Mouse (Mus musculus) T-helper 1 cell (primary cell): Measurements from ENCODE around the gene Abcb7.
"Not testable (repeated sequence)": the region's sequence is repeated elsewhere in the genome, so short reads cannot be mapped to it uniquely, and the experiment has no call there.

ENCODE experiments used
- in situ Hi-C: fragments of 300-600 bp; cut with MboI, MseI; formaldehyde crosslinking; loops from one replicate; pipeline ENCODE4 v1.15.1; 2025; ENCODE audit warnings: high pct_unique_total_duplicates

Abcb7 gene

DNA sequence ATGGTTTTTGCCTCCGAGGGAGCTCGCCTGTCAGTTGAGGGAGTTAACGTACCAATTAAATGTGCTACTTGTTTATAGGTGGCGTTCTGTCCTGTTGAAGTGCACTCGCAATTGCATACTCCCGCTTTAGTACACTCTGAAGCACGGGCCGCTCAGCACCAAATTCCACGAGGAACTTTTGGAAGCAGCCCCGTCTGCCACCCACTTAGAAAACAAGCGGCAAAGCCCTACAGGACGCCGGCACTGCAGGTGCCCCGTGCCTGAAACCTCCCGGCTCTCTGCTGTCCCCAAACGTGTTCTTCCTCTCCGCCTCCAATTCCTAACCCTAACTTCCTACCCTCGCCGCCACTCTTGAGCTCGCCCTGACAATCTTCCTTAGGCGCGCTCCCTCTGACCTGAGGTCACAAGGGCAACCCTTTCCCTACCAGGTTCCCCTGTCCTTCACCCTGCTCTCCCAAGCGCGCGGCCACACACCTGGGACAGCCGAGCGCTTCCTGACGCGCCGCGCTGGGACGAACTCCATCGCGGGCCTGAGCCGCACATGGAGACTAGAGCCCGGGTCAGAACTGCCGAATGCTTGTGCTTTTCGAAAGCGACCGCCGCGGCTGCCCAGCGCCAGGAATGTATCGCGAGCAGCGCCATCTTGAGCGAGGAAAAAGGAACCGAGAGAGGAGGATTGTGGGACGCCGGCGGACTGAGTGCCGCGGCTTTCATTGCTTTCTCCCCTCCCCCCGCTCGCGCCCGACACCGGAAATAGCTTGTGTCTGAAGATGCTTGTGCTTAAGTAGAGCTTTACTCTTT is at the start of gene Abcb7:
Gene Abcb7 (minus strand): TSS at position 674 of the 801 bp plus-strand sequence.
- in situ Hi-C loops = no loop called here

DNA sequence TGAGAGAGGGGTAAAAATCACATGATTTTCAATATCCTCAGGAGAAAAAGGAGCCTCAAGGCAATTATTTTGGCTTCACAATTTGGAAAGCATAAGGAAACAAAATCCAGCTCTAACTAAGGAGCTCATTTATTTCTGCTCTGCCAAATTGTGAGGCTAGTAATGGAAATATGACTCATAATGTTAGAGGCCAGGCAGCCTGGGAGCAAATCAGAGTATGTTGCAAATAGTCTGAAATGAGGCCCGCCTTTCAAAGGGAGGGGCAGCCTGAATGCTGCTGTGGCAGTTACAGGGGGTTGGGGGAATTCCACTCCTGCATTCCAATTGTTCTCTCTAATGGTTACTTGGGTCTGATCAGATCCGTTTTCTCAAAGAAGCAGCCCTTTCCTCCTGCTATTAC is 48.1 kb upstream of the Abcb7 start:
- in situ Hi-C loops = no loop called here

DNA sequence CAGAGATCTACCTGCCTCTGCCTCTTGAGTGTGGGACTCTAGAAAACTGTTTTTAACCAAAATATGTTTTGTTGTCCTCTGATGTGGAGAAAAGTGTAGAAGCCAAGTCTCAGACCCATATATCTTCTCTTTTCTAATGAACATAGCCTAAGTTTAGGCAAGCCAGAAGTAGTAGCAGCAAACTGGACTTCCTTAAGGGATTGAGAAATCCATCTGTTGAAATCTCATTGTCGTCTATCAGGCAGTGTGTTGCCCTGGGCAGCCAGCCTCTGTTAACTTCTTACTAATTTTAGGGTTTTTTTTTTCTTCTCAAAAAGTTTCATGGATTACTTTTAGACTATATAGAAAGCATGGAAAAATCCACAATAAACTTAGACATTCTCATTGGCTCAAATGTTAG is 38.8 kb upstream of the Abcb7 start:
- in situ Hi-C loops = no loop called here

DNA sequence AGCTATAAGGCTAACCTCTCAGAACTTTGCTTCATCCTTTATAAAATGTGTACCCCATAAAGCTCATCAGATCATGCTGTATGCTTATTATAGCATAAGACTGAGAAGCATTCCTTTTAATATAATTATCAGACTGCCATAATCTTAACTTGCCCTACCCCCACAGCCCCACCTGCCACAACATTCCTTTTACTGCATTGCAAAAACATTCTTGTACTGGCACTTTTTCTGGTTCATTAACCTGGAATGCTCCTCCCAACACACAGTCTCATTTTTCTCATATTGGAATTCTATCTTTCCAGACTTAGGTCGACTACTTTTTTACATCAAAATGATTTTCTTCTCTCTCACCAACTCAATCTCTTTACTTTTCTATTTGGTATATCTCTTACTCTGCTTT is 19.8 kb upstream of the Abcb7 start:
- in situ Hi-C loops = no loop called here

DNA sequence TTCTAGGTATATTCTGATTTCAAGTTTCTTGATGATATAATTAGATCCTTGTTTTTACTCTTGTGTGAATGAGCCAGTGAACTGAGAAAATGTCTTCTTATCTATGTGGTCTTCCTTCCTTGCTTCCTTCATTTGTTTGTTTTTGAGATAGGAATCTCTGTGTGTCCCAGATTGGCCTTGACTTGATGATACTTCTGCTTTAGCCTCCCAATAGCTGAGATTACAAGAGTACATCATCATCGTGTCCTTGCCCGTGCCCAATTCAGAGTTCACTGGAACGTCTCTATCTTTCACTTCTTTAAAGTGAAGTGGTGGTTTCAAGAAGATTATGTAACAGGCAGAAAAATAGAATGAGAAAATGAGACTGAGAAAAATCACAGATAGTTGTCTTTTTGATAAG is 14.5 kb upstream of the Abcb7 start:
- in situ Hi-C loops = no loop called here

- in situ Hi-C loops = no loop called here
Observed at GRCm38 (mm10) chrX:104413995-104414394, 339 bp upstream of the Abcb7 start.

- in situ Hi-C loops = no loop called here
Observed at GRCm38 (mm10) chrX:104408137-104408536, 5.5 kb downstream of the Abcb7 start.

DNA sequence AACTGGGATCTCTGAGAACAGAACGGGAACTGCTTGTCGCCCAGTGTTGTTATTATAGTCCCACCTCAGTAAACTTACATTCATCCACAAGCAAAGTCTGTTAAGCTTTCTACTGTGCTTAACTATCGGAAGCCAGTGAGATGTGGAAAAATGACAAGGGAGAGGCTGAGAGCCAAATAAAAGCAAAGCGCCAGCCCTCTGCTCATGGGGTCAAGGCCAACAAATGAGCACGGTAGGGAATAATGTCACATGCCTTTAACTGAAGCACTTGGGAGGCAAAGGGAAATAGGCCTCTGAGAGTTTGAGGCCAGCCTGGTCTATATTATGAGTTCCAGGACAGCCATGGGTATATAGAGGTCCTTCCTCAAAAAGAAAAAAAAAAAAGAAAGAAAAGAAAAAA is 11.2 kb downstream of the Abcb7 start:
- in situ Hi-C loops = no loop called here

DNA sequence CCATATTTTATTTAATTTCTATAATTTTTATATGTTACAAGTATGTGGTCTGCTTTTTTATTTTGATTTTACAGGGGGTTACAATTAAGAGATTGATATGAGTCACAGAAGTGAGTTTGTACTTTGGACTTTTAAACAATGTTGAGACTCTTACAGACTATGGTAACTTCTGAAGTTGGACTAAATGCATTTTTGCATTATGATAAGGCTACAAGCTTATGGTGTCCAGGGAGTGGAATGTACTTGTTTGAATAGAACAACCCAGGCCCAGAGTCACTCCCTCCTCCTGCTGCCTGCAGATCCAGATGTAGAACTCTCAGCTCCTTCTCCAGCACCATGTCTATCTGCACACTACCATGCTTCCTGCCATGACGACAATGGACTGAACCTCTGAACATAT is 12.5 kb downstream of the Abcb7 start:
- in situ Hi-C loops = no loop called here

DNA sequence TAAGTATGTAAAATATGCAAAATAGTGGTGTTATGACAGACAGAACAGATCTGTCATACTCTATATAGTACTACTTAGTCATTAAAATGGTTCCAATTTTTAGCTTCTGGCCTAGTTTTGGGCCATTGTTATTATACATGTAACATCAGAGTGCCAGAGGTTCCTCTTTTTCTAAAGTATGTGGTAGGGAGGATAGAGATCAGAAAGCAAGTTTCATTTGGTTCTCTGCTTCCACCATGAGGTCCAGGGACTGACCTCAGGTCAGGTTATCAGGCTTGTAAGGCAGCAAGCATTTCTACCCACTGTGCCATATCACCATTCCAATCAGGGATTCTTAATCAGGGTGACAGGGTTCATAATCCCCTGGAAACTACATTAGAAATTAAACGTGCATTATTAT is 16.1 kb downstream of the Abcb7 start:
- in situ Hi-C loops = no loop called here

DNA sequence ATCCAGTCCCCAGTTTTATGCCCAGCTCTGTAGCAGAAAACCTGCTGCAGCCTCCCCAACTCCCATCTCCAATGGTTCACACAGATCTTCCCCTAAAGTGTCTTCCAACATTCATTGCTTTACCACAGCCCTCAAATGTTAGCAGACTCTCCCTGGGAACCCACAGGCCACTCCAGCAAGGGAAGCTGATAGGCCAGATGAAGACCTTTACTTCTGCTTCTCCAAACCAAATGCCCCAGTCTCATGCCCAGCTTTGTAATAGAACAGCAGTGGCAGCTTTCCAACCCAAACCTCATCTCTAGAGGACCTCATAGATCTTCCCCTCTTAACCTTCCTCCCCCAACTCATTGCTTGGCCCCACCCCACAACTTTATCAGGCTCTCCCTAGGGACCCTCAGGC is 54.0 kb downstream of the Abcb7 start:
- in situ Hi-C loops = no loop called here

- in situ Hi-C loops = no loop called here
Observed at GRCm38 (mm10) chrX:104355842-104356241, 57.8 kb downstream of the Abcb7 start.

- in situ Hi-C loops = not testable (repeated sequence)
Observed at GRCm38 (mm10) chrX:104348146-104348545, 65.5 kb downstream of the Abcb7 start.

- in situ Hi-C loops = no loop called here
Observed at GRCm38 (mm10) chrX:104291721-104292120, 121.9 kb downstream of the Abcb7 start.

DNA sequence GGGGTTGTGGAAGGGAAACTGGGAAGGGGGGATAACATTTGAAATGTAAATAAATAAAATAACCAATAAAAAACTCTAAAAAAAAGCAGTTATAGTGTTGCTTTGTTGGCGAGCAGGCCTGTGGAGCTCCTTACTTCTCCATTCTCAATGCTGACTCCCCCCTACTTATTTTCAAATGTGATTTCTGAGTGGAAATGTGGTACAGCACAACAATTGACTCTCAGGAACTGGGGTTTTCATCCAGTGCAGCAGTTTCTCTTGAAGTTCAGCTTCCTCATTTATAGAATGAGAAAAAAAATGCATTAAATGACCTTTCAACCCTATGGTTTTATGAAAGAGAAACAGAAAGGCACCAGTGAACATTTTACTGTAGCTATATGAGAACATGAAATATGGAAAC is 133.8 kb downstream of the Abcb7 start:
- in situ Hi-C loops = no loop called here

GRCm38 (mm10) chrX:104264371-104264770 is 149.3 kb downstream of the Abcb7 start:
- in situ Hi-C loops = no loop called here

DNA sequence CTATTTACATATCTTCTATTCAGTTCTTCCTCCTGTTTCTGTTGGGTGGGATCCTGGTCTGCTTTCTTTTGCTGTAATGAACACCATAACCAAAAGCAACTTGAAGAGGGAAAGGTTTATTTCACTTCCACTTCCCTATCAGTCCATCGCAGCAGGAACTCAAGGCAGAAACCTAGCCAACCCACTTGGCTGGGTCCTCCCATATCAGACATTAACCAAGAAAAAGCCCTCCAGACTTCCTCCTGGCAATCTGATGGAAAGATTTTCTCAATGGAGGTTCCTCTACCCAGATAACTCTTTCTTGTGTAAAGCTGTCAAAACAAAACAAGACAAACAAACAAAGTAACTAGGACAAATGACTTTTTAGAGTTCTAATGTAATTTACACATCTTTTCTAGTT is 151.2 kb downstream of the Abcb7 start:
- in situ Hi-C loops = no loop called here

GRCm38 (mm10) chrX:104256561-104256960 is 157.1 kb downstream of the Abcb7 start:
- in situ Hi-C loops = no loop called here
